ENCODE assay signal across 34 mouse cellular contexts in genomic region chr7:143114773-143115172, GRCm38 (mm10). TPM values are rescaled to one million over a fixed set of nuclear protein-coding genes. Genes with fewer than 3 reads are reported as not detected.
DNase-seq lines count a peak whose midpoint lies in the region; ATAC-seq and TF ChIP-seq lines count a peak whose summit lies in the region.
"Had no signal": no experiment of that assay in that cellular context is flagged by ENCODE, and none has a peak within 500 bp of the region (broad histone marks: within the 10 kb centered on the region; RNA-seq: fewer than 3 reads in every experiment).

No protein-coding gene starts in this region.

- no peak for TF ChIP-seq EP300 in heart, adult 2 months (IDR thresholded peaks at IDR 0.05; ENCODE audit: insufficient read depth, low read depth, low read length)
- no peak for TF ChIP-seq EP300 in liver, postnatal 0 days (IDR thresholded peaks at IDR 0.05; ENCODE audit: low read depth)

- no peak for TF ChIP-seq POLR2A in heart, adult 2 months (IDR thresholded peaks at IDR 0.05; ENCODE audit: insufficient read depth, low read depth, low read length)

- H3K36me3 ChIP-seq in heart, adult 2 months (ENCODE audit: control insufficient read depth, insufficient read depth, low read length) = peaks cover 2% of the 10 kb centered on the region; the same call in 1 of the 2 replicates
- no peaks in the 10 kb centered on the region for H3K36me3 ChIP-seq in liver, postnatal 0 days (replicated peaks; ENCODE audit: insufficient read depth, low read length)
- H3K36me3 ChIP-seq in ES-E14 (ENCODE audit: control insufficient read depth, insufficient read depth, low read length, poor library complexity, severe bottlenecking) = no peaks in the 10 kb centered on the region
- H3K36me3 ChIP-seq: embryonic facial prominence, embryonic 13.5 days; forebrain, embryonic 10.5 days; hindbrain, embryonic 10.5 days; hindbrain, embryonic 15.5 days; limb, embryonic 13.5 days; liver, embryonic 13.5 days had no signal

- H3K4me2 ChIP-seq in liver, postnatal 0 days (ENCODE audit: low read depth, low read length) = no peak overlapping the region
- H3K4me2 ChIP-seq: embryonic facial prominence, embryonic 13.5 days; heart, embryonic 13.5 days; hindbrain, embryonic 15.5 days; limb, embryonic 13.5 days; liver, embryonic 13.5 days; lung, embryonic 14.5 days; midbrain, embryonic 11.5 days had no signal

- no peak for ATAC-seq in liver, postnatal 0 days
- ATAC-seq: forebrain, embryonic 16.5 days; inflammation-experienced regulatory T-cells, adult 6 months; midbrain, embryonic 16.5 days had no signal

- peaks cover 2% of the 10 kb centered on the region; the same call in 1 of the 2 replicates for H3K9me3 ChIP-seq in liver, postnatal 0 days (ENCODE audit: low read length)
- no peaks in the 10 kb centered on the region for H3K9me3 ChIP-seq in ES-E14 (ENCODE audit: control insufficient read depth, insufficient read depth, low read depth, low read length)
- H3K9me3 ChIP-seq: embryonic facial prominence, embryonic 13.5 days; hindbrain, embryonic 15.5 days; limb, embryonic 13.5 days; liver, embryonic 13.5 days had no signal

- peak; percentile 35 for TF ChIP-seq CTCF in heart, adult 2 months (IDR thresholded peaks at IDR 0.05)
- TF ChIP-seq CTCF in liver, postnatal 0 days (IDR thresholded peaks at IDR 0.05; ENCODE audit: low read depth) = peak; percentile 30; the same call in 1 of the 2 replicates

- no peaks in the 10 kb centered on the region; the same call in 1 of the 2 replicates for H3K79me2 ChIP-seq in heart, adult 2 months (replicated peaks; ENCODE audit: control insufficient read depth, insufficient read depth, low read length)

- in situ Hi-C loops in ES-E14 (cut with MboI; ENCODE audit: low sequenced_read_pairs in 2 of 2, unreplicated experiment in 2 of 2) = no loop called here

- no peak overlapping the region for H3K9ac ChIP-seq in heart, adult 2 months (ENCODE audit: low read depth, low read length)
- no peak overlapping the region for H3K9ac ChIP-seq in liver, postnatal 0 days (replicated peaks)
- H3K9ac ChIP-seq in ES-E14 (ENCODE audit: insufficient read depth, low read depth, low read length, poor library complexity, severe bottlenecking) = no peak overlapping the region
- H3K9ac ChIP-seq: embryonic facial prominence, embryonic 13.5 days; heart, embryonic 13.5 days; hindbrain, embryonic 15.5 days; limb, embryonic 13.5 days; liver, embryonic 13.5 days; lung, embryonic 14.5 days had no signal

- H3K27me3 ChIP-seq in heart, adult 2 months (ENCODE audit: control insufficient read depth, insufficient read depth, low read length) = no peaks in the 10 kb centered on the region
- H3K27me3 ChIP-seq in liver, postnatal 0 days (ENCODE audit: insufficient read depth, low read length) = peaks cover 1% of the 10 kb centered on the region; the same call in 1 of the 2 replicates
- H3K27me3 ChIP-seq: heart, embryonic 13.5 days; hindbrain, embryonic 15.5 days had no signal

- DNase-seq in heart, adult 2 months = no peak
- no peak for DNase-seq in heart, postnatal 10 days
- no peak for DNase-seq in liver, postnatal 0 days
- no peak for DNase-seq in liver
- DNase-seq in ES-E14 (ENCODE audit: low read depth, low spot score) = no peak
- DNase-seq in ovary, postnatal 36 days (ENCODE audit: low spot score) = no peak
- no peak for DNase-seq in left cerebral cortex, adult 11 months (ENCODE audit: low spot score)
- DNase-seq: adrenal gland, postnatal 25 days; cerebellum, adult 18-20 months; cerebellum, postnatal 10 days; heart, postnatal 14 days; kidney, adult 2 months; liver, embryonic 13.5 days; lung, embryonic 14.5 days; lung, postnatal 36 days; retina, postnatal 1 day; right cerebral cortex, postnatal 14 days had no signal

- intact Hi-C loops in heart, adult 2 months (cut with DNase I) = no loop called here
- intact Hi-C loops in heart, postnatal 10 days (cut with DNase I) = no loop called here

- H3K4me1 ChIP-seq in heart, adult 2 months (ENCODE audit: control insufficient read depth, insufficient read depth, low read length) = peaks cover 18% of the 10 kb centered on the region
- no peaks in the 10 kb centered on the region for H3K4me1 ChIP-seq in liver, postnatal 0 days (ENCODE audit: insufficient read depth)
- H3K4me1 ChIP-seq in ES-E14 (ENCODE audit: control insufficient read depth in 2 of 2, insufficient read depth in 2 of 2, low read length in 2 of 2, poor library complexity in 1 of 2) = peaks cover 2 to 16% of the 10 kb centered on the region in 2 experiments; a peak in 3 of 4 replicates
- H3K4me1 ChIP-seq: hindbrain, embryonic 15.5 days; liver, embryonic 13.5 days had no signal

- H3K27ac ChIP-seq in heart, adult 2 months = no peak overlapping the region
- H3K27ac ChIP-seq in liver, postnatal 0 days (ENCODE audit: low read depth) = no peak overlapping the region
- no peak overlapping the region for H3K27ac ChIP-seq in ES-E14 (ENCODE audit: insufficient read depth, low read depth, low read length, poor library complexity, severe bottlenecking)
- H3K27ac ChIP-seq: embryonic facial prominence, embryonic 13.5 days; forebrain, embryonic 10.5 days; heart, embryonic 13.5 days; hindbrain, embryonic 10.5 days; hindbrain, embryonic 15.5 days; left cerebral cortex, adult 2 months; limb, embryonic 13.5 days; liver, embryonic 13.5 days had no signal

- H3K4me3 ChIP-seq in heart, adult 2 months = no peak overlapping the region
- H3K4me3 ChIP-seq in liver, postnatal 0 days (ENCODE audit: low read depth, low read length) = no peak overlapping the region
- no peak overlapping the region for H3K4me3 ChIP-seq in ES-E14 (ENCODE audit: insufficient read depth in 1 of 2, low read depth in 1 of 2, low read length in 2 of 2, poor library complexity in 1 of 2, severe bottlenecking in 1 of 2)
- H3K4me3 ChIP-seq: embryonic facial prominence, embryonic 13.5 days; forebrain, embryonic 10.5 days; heart, embryonic 13.5 days; hindbrain, embryonic 10.5 days; hindbrain, embryonic 15.5 days; left cerebral cortex, adult 2 months; limb, embryonic 13.5 days; liver, embryonic 13.5 days; myocyte had no signal

TF ChIP-seq in ES-E14, 5 proteins besides CTCF, POLR2A, EP300 and RAD21:
- TF ChIP-seq HCFC1 (IDR thresholded peaks at IDR 0.05; ENCODE audit: borderline replicate concordance, insufficient read depth, low read length) = no peak
- TF ChIP-seq ZC3H11A (IDR thresholded peaks at IDR 0.05; ENCODE audit: borderline replicate concordance, low read depth, low read length) = peak; percentile 82; the same call in 1 of the 2 replicates
TF ChIP-seq in ES-E14: peak in this region for 1.

RNA-seq across cellular contexts. Expression of gene Kcnq1, which starts 8.6 kb away (rescaled TPM):
- 10 to 100 TPM; 32.4 to 34.2 TPM for total RNA-seq in heart, adult 2 months (2021)
- 42.0 and 48.1 TPM in 2 replicates for polyA plus RNA-seq in heart, adult 2 months (2012; rRNA removed)
- total RNA-seq in heart, postnatal 10 days (2021) = 10 to 100 TPM; 40.9 to 42.0 TPM
- 0.37 and 0.63 TPM in 2 replicates for polyA plus RNA-seq in liver, postnatal 0 days (2015; fragmentation: Nextera tagmentation; extraction: Ambion mirVana)
- 0.22 and 0.42 TPM in 2 replicates for total RNA-seq in ES-E14 (2012; rRNA removed)
- total RNA-seq: common myeloid progenitor, adult 5-6 weeks; megakaryocyte, adult 5-6 weeks had no signal
- polyA plus RNA-seq: C2C12 had no signal

RNA-seq across cellular contexts. Expression of gene Trpm5, which starts 20.3 kb away (rescaled TPM):
- not detected for total RNA-seq in heart, adult 2 months (2021)
- 0.06 and 0.08 TPM in 2 replicates for polyA plus RNA-seq in heart, adult 2 months (2012; rRNA removed)
- under 1 TPM; 0.43 to 0.62 TPM for total RNA-seq in heart, postnatal 10 days (2021)
- polyA plus RNA-seq in liver, postnatal 0 days (2015; fragmentation: Nextera tagmentation; extraction: Ambion mirVana) = 0.13 and 0.42 TPM in 2 replicates
- 1.0 TPM in 2 replicates for total RNA-seq in ES-E14 (2012; rRNA removed)
- total RNA-seq: common myeloid progenitor, adult 5-6 weeks; gastrocnemius, adult 8-10 months; left cerebral cortex, adult 2 months; left cerebral cortex, postnatal 36 days; megakaryocyte, adult 5-6 weeks had no signal

RNA-seq across cellular contexts. Expression of gene Tssc4, which starts 45.7 kb away (rescaled TPM):
- 10 to 100 TPM; 13.6 to 14.8 TPM for total RNA-seq in heart, adult 2 months (2021)
- 33.2 and 36.9 TPM in 2 replicates for polyA plus RNA-seq in heart, adult 2 months (2012; rRNA removed)
- 10 to 100 TPM; 24.9 to 26.3 TPM for total RNA-seq in heart, postnatal 10 days (2021)
- 24.1 and 25.2 TPM in 2 replicates for polyA plus RNA-seq in liver, postnatal 0 days (2015; fragmentation: Nextera tagmentation; extraction: Ambion mirVana)
- 51.0 and 64.3 TPM in 2 replicates for total RNA-seq in ES-E14 (2012; rRNA removed)

Comparison
In these comparisons a context has a peak if more than half of its experiments do, and no peak if none do; other contexts are left out.
1. RNA of gene Kcnq1, which starts 8.6 kb away (total RNA-seq): 40.9 to 42.0 TPM in heart, postnatal 10 days and 32.4 to 34.2 TPM in heart, adult 2 months; 0.22 to 0.42 TPM in ES-E14; every median in the first group is over 10 times any median in the second.